Mouse (Mus musculus) G1E (cell line): ENCODE data around the gene Iqcn.

Experiments used
- CTCF ChIP-seq: IDR thresholded peaks from 2 replicates; pipeline ENCODE4 v1.5.1; 2012; ENCODE audit warnings: low read depth, low read length, inconsistent platforms, mixed read lengths
- GATA1 ChIP-seq: IDR thresholded peaks from 2 replicates; pipeline ENCODE4 v1.6.1; 2012; ENCODE audit warnings: borderline replicate concordance, low read length, inconsistent platforms, mixed read lengths
- GATA2 ChIP-seq: IDR thresholded peaks from 2 replicates; pipeline ENCODE4 v1.6.1; 2012; ENCODE audit warnings: low read depth, low read length, inconsistent platforms, borderline replicate concordance
- POLR2AphosphoS5 ChIP-seq: IDR thresholded peaks from 2 replicates; pipeline ENCODE4 v1.6.1; 2012; ENCODE audit warnings: low read depth, low read length, inconsistent platforms; ENCODE audit not compliant: insufficient replicate concordance

DNA sequence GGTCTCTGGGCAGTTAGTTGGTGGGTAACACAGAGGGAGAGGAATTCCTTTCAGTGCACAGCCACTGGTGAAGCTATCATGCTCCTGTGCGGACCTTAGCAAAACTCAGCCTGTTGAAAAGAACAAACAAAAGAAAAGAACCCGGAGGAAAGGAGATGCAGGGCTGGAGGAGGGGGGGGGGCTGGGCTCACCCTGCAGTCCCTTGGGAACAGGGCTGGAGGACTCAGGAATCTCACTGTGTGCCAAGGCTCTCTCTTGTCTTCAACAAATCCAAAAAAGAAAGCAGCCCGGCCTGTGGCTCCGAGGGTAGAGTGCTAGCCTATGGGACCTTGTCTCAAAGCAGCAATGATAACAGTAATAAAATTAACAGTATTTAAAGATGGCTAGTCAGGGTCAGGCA is 39.6 kb upstream of the Iqcn start:
- TF ChIP-seq CTCF: no peak
- TF ChIP-seq GATA2: no peak
- TF ChIP-seq POLR2AphosphoS5: no peak
- TF ChIP-seq GATA1: no peak
